Mouse (Mus musculus): ENCODE measurements at regions not wholly inside any gene's neighbourhood (a gene's known extent, or its start where the extent isn't known, plus 50 kb on each side); places are given as distances from the start of the nearest gene placed in this dataset.

DNA sequence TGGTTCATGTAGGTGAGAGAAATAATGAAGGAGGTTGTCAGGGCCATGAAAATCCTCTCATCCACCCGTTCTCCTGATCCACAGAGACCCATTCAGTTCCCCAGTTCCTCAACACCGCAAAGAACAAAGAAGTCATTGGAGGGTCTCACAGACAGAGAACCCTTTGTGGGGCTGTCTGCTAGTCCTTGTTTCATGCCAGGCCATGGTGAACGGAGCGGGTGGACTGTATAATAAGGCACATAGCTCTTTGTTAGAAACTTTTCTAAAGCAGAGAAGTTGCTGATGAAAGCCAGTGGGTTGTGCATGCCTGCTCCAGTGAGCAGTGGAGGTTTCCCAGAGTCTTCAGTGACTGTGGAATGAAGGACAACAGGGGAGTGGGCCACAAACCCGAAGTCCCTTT is 194.1 kb downstream of the Rergl start:
- H3K9me3 ChIP-seq (replicated peaks; ENCODE audit: insufficient read depth, low read length): no peaks in the 10 kb centered on the region
- no peak for DNase-seq (ENCODE audit: low read depth, low spot score)
- H3K4me1 ChIP-seq (ENCODE audit: control insufficient read depth in 1 of 2, insufficient read depth in 2 of 2, low read length in 2 of 2): no peaks in the 10 kb centered on the region
- no peak overlapping the region for H3K9ac ChIP-seq (ENCODE audit: control insufficient read depth, low read depth, low read length, poor library complexity, severe bottlenecking)
- no peaks in the 10 kb centered on the region for H3K36me3 ChIP-seq (ENCODE audit: control insufficient read depth in 1 of 2, insufficient read depth in 2 of 2, low read length in 2 of 2)
- H3K27ac ChIP-seq (ENCODE audit: control insufficient read depth, low read depth, low read length): no peak overlapping the region
- no peaks in the 10 kb centered on the region for H3K27me3 ChIP-seq (ENCODE audit: control insufficient read depth in 1 of 2, insufficient read depth in 2 of 2, low read length in 2 of 2)
- no peak overlapping the region for H3K4me3 ChIP-seq (ENCODE audit: control insufficient read depth in 1 of 2, insufficient read depth in 1 of 2, low read depth in 2 of 2, low read length in 2 of 2)
- no peaks in the 10 kb centered on the region for H3K79me2 ChIP-seq (ENCODE audit: control insufficient read depth, insufficient read depth, low read length, poor library complexity)
- TF ChIP-seq TBP (IDR thresholded peaks at IDR 0.05; ENCODE audit: low read depth, low read length): no peak
- TF ChIP-seq CTCF (IDR thresholded peaks at IDR 0.05 in 2 of 3, conservative IDR thresholded peaks at IDR 0.05 in 1 of 3; ENCODE audit: control insufficient read depth in 1 of 3, insufficient read depth in 1 of 3, low read depth in 2 of 3, low read length in 3 of 3, poor library complexity in 1 of 3, severe bottlenecking in 1 of 3): no peak
- TF ChIP-seq ELF1 (IDR thresholded peaks at IDR 0.05; ENCODE audit: low read depth, low read length): no peak

DNA sequence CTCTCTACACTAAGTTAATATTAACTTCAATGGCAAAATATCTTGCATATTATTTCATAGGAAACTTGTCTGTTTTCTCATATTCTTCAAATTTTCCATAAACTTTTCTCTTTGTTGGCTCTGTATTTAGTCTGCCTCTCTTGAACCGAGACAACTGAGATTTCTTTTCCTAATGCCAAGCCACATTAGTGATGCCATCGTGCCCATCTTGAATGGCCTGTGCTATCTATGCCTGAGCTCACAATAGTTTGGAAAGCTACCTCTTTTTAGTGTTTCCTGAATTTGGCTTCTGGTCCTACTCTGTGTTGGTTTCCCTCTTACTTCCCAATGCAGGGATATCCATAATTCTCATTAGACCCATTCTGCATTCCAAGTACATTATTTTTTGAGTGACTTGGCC is 197.5 kb downstream of the Rergl start:
- TF ChIP-seq TCF12 (IDR thresholded peaks at IDR 0.05; ENCODE audit: low read depth, low read length) (no peak), NELFE (IDR thresholded peaks at IDR 0.05; ENCODE audit: low read depth, low read length) (no peak), ZNF384 (IDR thresholded peaks at IDR 0.05; ENCODE audit: low read depth, low read length) (no peak), MAX (IDR thresholded peaks at IDR 0.05; ENCODE audit: low read length) (no peak), SMC3 (IDR thresholded peaks at IDR 0.05; ENCODE audit: low read depth, low read length) (no peak), SIN3A (IDR thresholded peaks at IDR 0.05; ENCODE audit: low read length) (no peak), POLR2A (IDR thresholded peaks at IDR 0.05; ENCODE audit: control insufficient read depth in 1 of 2, insufficient read depth in 1 of 2, low read depth in 1 of 2, low read length in 2 of 2, poor library complexity in 1 of 2) (no peak), JUND (IDR thresholded peaks at IDR 0.05; ENCODE audit: low read depth, low read length) (no peak), UBTF (IDR thresholded peaks at IDR 0.05; ENCODE audit: borderline replicate concordance, insufficient read depth, low read depth, low read length) (no peak), ELF1 (IDR thresholded peaks at IDR 0.05; ENCODE audit: low read depth, low read length) (no peak), E2F4 (IDR thresholded peaks at IDR 0.05; ENCODE audit: borderline replicate concordance, low read depth, low read length) (no peak), KAT2A (conservative IDR thresholded peaks at IDR 0.05; ENCODE audit: low read depth, low read length) (no peak), ZKSCAN1 (IDR thresholded peaks at IDR 0.05; ENCODE audit: low read depth, low read length) (no peak), BHLHE40 (IDR thresholded peaks at IDR 0.05; ENCODE audit: borderline replicate concordance, low read depth, low read length) (no peak), NRF1 (IDR thresholded peaks at IDR 0.05; ENCODE audit: insufficient read depth, low read depth, low read length, poor library complexity, severe bottlenecking) (no peak), EP300 (IDR thresholded peaks at IDR 0.05; ENCODE audit: low read depth in 1 of 2, low read length in 2 of 2) (no peak), USF2 (IDR thresholded peaks at IDR 0.05; ENCODE audit: borderline replicate concordance in 1 of 2, insufficient read depth in 1 of 2, low read depth in 1 of 2, low read length in 2 of 2) (no peak)
- no peak for DNase-seq (ENCODE audit: low read depth, low spot score)
- Histone ChIP-seq H3K9ac (ENCODE audit: control insufficient read depth, low read depth, low read length, poor library complexity, severe bottlenecking) (no peak overlapping the region), H3K79me2 (ENCODE audit: control insufficient read depth, insufficient read depth, low read length, poor library complexity) (no peaks in the 10 kb centered on the region), H3K27me3 (ENCODE audit: control insufficient read depth in 1 of 2, insufficient read depth in 2 of 2, low read length in 2 of 2) (no peaks in the 10 kb centered on the region), H3K9me3 (replicated peaks; ENCODE audit: insufficient read depth, low read length) (no peaks in the 10 kb centered on the region), H3K4me3 (ENCODE audit: control insufficient read depth in 1 of 2, insufficient read depth in 1 of 2, low read depth in 2 of 2, low read length in 2 of 2) (no peak overlapping the region), H3K36me3 (ENCODE audit: control insufficient read depth in 1 of 2, insufficient read depth in 2 of 2, low read length in 2 of 2) (no peaks in the 10 kb centered on the region), H3K27ac (ENCODE audit: control insufficient read depth, low read depth, low read length) (no peak overlapping the region), H3K4me1 (ENCODE audit: control insufficient read depth in 1 of 2, insufficient read depth in 2 of 2, low read length in 2 of 2) (no peaks in the 10 kb centered on the region)

All from MEL (cell line).